Mouse (Mus musculus): ENCODE results near the gene Gm11562. TPM values are rescaled to one million over a fixed set of nuclear protein-coding genes. Genes with fewer than 3 reads are reported as not detected.
"Not testable (repeated sequence)": the region's sequence is repeated elsewhere in the genome, so short reads cannot be mapped to it uniquely, and the experiment has no call there.

The Gm11562 gene
- polyA plus RNA-seq, 1 experiment from 2014 or later, result not detected

DNA sequence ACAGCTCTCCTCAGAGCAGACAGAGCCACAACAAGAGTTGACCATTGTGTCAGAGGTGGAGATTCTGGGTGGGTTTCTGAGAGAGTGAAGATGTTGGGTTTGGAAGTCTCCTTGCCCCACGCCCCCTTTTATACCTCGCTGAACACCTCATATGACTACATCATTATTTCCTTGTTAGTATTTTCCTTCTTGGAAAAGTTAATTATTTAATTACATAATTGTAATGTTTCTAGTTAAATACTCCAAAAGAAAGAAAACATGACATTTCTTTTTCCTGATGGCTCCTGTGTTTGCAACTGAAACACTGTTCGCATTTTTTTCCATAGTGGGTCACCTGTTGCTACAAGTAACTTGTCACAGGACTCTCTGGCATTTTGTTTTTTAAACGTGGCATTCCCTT, 7.9 kb upstream of the Gm11562 start, which contains the start of gene Krtap4-1:
Krtap4-1 (minus strand) TSS at position 101 of the 400 bp plus-strand sequence.
- Histone ChIP-seq H3K79me2 (ENCODE audit: inconsistent target) (no peaks in the 10 kb centered on the region), H3K27ac (no peak within 1 kb of the TSS), H3K36me3 (ENCODE audit: inconsistent target) (no peaks in the 10 kb centered on the region), H3K4me3 (ENCODE audit: inconsistent target) (no peak within 1 kb of the TSS)
- WGBS (ENCODE audit: missing documents), result 78% methylated on average over 4 of the region's 4 CpGs

DNA sequence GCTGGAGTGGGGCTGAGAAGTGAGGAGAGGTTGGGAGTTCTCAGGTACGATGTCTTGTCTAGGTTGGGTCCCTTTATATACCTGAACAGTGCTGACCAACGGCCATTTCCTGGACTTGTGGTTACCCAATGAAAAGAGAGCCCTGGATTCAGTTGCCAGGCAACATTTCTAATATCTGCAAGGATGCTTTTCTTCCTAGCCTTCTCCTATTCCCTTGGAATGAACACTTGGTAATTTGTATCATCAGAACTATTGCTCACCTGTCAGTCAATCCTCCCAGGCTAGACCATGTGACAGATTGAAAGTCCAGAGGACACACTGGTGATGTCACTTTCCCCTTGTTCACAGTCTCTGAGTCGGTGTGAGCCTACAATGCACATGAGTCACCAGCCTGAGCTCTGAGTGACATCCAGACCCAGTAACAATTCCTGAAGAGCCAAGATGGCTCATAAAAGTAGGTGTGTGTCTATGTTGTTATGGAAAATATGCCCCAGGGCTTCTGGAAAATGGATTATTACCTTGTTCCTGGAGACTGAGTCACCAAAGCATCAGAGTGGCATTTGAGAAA, 5.4 kb downstream of the Gm11562 start, which contains the start of gene Krtap2-4:
Krtap2-4 (minus strand) TSS at position 51 of the 568 bp plus-strand sequence.
- WGBS (ENCODE audit: missing documents), result 70% methylated on average over 3 of the region's 3 CpGs
- no peaks in the 10 kb centered on the region for H3K79me2 ChIP-seq (ENCODE audit: inconsistent target)
- no peak within 1 kb of the TSS for H3K4me3 ChIP-seq (ENCODE audit: inconsistent target)
- no peak within 1 kb of the TSS for H3K27ac ChIP-seq
- H3K36me3 ChIP-seq (ENCODE audit: inconsistent target), result no peaks in the 10 kb centered on the region

DNA sequence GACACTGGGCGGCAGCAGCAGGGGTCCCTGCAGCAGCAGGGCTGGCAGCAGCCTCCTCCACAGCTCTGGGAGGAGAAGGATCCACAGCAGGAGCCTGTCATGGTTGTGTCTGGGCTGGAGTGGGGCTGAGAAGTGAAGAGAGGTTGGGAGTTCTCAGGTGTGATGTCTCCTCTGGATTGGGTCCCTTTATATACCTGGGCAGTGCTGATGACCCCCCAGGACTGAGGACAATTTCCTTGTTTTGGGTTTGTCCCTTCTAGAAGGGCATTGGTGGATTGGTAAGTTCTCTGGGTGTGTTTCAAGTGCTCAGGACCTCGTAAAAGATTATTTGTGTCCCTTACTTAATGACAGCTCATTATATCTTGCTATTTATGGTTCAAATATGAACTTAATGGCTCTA, 10.1 kb downstream of the Gm11562 start, which contains the start of gene Gm11937:
Gm11937 (minus strand) TSS at position 101 of the 400 bp plus-strand sequence.
- not testable (repeated sequence) for H3K36me3 ChIP-seq (ENCODE audit: inconsistent target); H3K4me3 ChIP-seq (ENCODE audit: inconsistent target); H3K79me2 ChIP-seq (ENCODE audit: inconsistent target); H3K27ac ChIP-seq
- WGBS (ENCODE audit: missing documents), result 73% methylated on average over 1 of the region's 2 CpGs

DNA sequence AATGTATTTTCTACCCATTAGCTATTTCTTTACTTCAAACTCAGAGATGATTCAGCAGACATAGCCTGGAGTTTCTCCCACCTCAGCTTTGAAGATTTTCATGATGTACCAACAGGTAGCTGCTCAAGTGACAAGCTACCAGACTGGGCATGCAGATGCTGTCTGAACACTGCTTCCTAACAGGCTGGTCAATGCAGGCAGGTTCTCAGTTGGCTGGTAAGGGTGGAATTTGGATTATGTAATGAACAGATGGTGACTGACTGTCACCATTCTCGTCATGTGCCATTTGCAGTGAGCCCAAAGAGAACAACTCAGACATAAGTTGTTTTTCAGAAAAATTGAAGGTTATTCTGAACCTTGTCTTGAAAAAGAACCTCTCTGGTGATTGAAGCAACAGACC, 11.1 kb downstream of the Gm11562 start:
- Histone ChIP-seq H3K27ac (no peak overlapping the region), H3K79me2 (ENCODE audit: inconsistent target) (no peaks in the 10 kb centered on the region), H3K36me3 (ENCODE audit: inconsistent target) (no peaks in the 10 kb centered on the region), H3K4me3 (ENCODE audit: inconsistent target) (no peak overlapping the region)
- 83% methylated on average over 1 of the region's 1 CpGs for WGBS (ENCODE audit: missing documents)

DNA sequence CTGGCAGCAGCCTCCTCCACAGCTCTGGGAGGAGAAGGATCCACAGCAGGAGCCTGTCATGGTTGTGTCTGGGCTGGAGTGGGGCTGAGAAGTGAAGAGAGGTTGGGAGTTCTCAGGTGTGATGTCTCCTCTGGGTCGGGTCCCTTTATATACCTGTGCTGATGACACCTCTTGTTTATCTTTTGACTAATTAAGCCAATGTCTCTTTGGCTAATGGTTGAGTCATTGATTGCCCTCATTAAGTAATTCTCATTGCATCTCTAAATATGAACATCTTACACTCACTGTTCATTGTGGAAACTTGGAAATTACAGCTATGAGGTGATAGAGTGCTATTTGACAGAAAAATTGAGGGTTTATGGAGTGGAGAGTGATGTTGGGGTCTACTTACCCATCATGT, 17.0 kb downstream of the Gm11562 start, which contains the start of gene Gm11938:
Gm11938 (minus strand) TSS at position 101 of the 400 bp plus-strand sequence.
- not testable (repeated sequence) for H3K79me2 ChIP-seq (ENCODE audit: inconsistent target); H3K36me3 ChIP-seq (ENCODE audit: inconsistent target); H3K4me3 ChIP-seq (ENCODE audit: inconsistent target); H3K27ac ChIP-seq
- WGBS (ENCODE audit: missing documents), result 58% methylated on average over 1 of the region's 1 CpGs

DNA sequence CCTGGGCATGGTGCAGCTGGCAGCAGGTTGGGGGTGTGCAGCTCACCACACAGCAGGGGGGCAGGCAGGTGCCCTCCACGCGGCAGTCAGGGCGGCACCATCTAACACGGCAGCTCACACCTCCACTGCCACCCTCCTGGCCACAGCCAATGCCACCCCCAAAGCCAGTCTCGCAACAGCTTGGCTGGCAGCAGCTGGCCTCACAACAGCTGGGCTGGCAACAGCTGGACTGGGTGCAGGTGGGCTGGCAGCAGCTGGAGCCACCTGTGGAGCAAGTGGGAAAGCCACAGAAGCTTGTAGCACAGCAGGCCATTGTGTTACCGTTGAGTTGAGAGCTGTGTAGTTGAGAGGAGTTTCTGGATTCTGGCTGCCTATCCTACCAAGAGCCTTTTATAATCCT, 22.5 kb downstream of the Gm11562 start, which contains the start of gene Krtap9-3:
Krtap9-3 (minus strand) TSS at position 364 of the 400 bp plus-strand sequence.
- not testable (repeated sequence) for H3K4me3 ChIP-seq (ENCODE audit: inconsistent target); H3K36me3 ChIP-seq (ENCODE audit: inconsistent target); H3K27ac ChIP-seq; H3K79me2 ChIP-seq (ENCODE audit: inconsistent target)
- WGBS (ENCODE audit: missing documents), result 73% methylated on average over 2 of the region's 6 CpGs

DNA sequence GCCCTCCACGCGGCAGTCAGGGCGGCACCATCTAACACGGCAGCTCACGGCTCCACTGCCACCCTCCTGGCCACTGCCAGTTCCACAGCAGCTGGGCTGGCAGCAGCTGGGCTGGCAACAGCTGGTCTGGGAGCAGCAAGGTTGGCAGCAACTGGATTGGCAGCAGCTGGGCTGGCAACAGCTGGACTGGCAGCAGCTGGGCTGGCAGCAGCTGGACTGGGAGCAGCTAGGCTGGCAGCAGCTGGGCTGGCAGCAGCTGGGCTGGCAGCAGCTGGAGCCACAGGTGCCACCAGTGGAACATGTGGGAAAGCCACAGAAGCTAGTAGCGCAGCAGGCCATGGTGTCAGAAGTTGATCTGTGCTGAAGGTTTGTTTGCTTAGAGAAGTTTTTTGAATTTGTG, 29.3 kb downstream of the Gm11562 start, which contains the start of gene Krtap1-3:
Krtap1-3 (minus strand) TSS at position 359 of the 400 bp plus-strand sequence.
- no peak within 1 kb of the TSS for H3K4me3 ChIP-seq (ENCODE audit: inconsistent target)
- WGBS (ENCODE audit: missing documents), result 91% methylated on average over 6 of the region's 6 CpGs
- H3K27ac ChIP-seq, result no peak within 1 kb of the TSS
- H3K36me3 ChIP-seq (ENCODE audit: inconsistent target), result no peaks in the 10 kb centered on the region
- no peaks in the 10 kb centered on the region for H3K79me2 ChIP-seq (ENCODE audit: inconsistent target)

DNA sequence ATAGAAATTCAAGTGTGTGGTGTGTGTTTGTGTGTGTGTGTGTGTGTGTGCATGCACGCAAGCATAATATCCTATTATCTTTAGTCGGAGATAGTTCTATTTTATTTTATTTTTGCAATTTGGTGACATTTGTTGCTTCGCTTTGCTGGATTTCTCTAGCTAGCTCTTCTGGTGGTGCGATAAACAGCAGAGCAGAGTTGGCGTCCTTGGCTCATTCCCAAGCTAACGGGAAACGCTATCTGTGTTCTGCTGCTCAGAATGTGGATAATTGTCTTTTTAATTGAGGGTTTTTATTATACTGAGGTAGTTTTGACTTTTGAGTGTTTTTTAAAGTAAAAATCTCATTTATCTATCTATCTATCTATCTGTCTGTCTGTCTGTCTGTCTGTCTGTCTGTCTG, 35.1 kb downstream of the Gm11562 start:
- H3K79me2 ChIP-seq (ENCODE audit: inconsistent target), result no peaks in the 10 kb centered on the region
- H3K4me3 ChIP-seq (ENCODE audit: inconsistent target), result no peak overlapping the region
- H3K27ac ChIP-seq, result no peak overlapping the region
- H3K36me3 ChIP-seq (ENCODE audit: inconsistent target), result no peaks in the 10 kb centered on the region
- 94% methylated on average over 7 of the region's 7 CpGs for WGBS (ENCODE audit: missing documents)

DNA sequence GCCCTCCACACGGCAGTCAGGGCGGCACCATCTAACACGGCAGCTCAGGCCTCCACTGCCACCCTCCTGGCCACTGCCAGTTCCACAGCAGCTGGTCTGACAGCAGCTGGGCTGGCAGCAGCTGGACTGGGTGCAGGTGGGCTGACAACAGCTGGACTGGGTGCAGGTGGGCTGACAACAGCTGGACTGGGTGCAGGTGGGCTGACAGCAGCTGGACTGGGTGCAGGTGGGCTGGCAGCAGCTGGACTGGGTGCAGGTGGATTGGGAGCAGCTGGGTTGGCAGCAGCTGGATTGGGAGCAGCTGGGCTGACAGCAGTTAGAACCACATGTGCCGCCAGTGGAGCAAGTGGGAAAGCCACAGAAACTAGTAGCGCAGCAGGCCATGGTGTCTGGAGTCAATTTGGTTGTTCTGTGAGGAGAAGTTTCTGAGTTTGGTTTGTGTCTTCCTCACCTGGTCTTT, 37.0 kb downstream of the Gm11562 start, which contains the start of gene Krtap1-4:
Krtap1-4 (minus strand) TSS at position 410 of the 460 bp plus-strand sequence.
- no peak within 1 kb of the TSS for H3K4me3 ChIP-seq (ENCODE audit: inconsistent target)
- WGBS (ENCODE audit: missing documents), result 86% methylated on average over 5 of the region's 5 CpGs
- no peaks in the 10 kb centered on the region for H3K79me2 ChIP-seq (ENCODE audit: inconsistent target)
- H3K36me3 ChIP-seq (ENCODE audit: inconsistent target), result no peaks in the 10 kb centered on the region
- H3K27ac ChIP-seq, result no peak within 1 kb of the TSS

DNA sequence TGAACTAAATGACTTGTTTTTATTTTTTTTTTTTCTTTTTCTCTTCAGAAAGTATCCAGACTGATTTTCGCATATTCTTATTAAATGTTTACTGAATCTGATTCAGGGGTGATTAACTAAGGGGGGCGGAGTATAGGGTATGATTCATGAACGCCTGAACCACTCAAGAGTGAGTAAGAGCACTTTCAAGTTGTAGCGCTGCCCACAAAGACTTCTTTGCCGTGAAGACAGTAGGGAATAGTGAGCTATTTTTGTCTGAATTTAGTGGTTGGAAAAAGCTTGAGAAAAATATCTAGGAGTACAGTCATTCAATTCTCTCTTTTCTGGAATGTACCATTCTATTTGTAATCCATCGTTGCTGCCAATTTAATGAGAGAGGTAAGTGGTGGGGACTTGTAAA, 38.7 kb downstream of the Gm11562 start:
- Histone ChIP-seq H3K4me3 (ENCODE audit: inconsistent target) (no peak overlapping the region), H3K79me2 (ENCODE audit: inconsistent target) (no peaks in the 10 kb centered on the region)
- 90% methylated on average over 5 of the region's 6 CpGs for WGBS (ENCODE audit: missing documents)

DNA sequence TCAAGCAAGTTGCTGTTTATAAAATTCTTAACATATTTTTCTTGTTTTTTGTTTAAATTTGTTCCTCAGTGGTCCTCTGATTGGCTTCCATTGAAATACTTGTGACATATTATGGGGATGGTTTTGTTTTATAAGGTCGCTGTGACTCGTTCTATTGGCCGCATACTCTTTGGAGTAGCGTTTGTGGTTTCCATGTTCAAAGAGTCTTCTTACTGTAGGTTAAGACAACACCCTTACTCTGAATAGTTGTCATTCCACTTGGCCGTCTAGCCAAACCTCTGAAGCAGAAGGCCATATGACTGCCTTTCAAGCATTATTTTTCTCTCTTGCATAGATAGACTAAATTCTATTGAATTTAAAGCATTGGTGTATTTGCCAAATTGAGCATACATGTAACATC, 39.2 kb downstream of the Gm11562 start:
- 89% methylated on average over 5 of the region's 5 CpGs for WGBS (ENCODE audit: missing documents)
- no peak overlapping the region for H3K4me3 ChIP-seq (ENCODE audit: inconsistent target)
- no peaks in the 10 kb centered on the region for H3K79me2 ChIP-seq (ENCODE audit: inconsistent target)
- H3K27ac ChIP-seq, result no peak overlapping the region
- H3K36me3 ChIP-seq (ENCODE audit: inconsistent target), result no peaks in the 10 kb centered on the region

More for the DNA sequence above, 38.7 kb downstream of the Gm11562 start:
- Histone ChIP-seq H3K36me3 (ENCODE audit: inconsistent target) (no peaks in the 10 kb centered on the region), H3K27ac (no peak overlapping the region)

DNA sequence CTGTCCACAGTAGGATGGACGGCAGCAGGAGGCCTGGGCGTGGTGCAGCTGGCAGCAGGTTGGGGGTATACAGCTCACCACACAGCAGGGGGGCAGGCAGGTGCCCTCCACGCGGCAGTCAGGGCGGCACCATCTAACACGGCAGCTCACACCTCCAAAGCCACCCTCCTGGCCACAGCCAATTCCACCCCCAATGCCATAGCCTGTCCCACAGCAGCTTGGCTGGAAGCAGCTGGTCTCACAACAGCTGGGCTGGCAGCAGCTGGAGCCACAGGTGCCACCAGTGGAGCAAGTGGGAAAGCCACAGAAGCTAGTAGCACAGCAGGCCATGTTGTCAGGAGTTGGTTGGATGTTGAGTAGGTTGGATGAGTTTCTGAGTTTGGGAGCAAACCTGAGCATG, 39.6 kb downstream of the Gm11562 start, which contains the start of gene Krtap1-5:
Krtap1-5 (minus strand) TSS at position 381 of the 400 bp plus-strand sequence.
- Histone ChIP-seq H3K4me3 (ENCODE audit: inconsistent target) (no peak within 1 kb of the TSS), H3K36me3 (ENCODE audit: inconsistent target) (no peaks in the 10 kb centered on the region), H3K27ac (no peak within 1 kb of the TSS), H3K79me2 (ENCODE audit: inconsistent target) (no peaks in the 10 kb centered on the region)
- 84% methylated on average over 6 of the region's 6 CpGs for WGBS (ENCODE audit: missing documents)

DNA sequence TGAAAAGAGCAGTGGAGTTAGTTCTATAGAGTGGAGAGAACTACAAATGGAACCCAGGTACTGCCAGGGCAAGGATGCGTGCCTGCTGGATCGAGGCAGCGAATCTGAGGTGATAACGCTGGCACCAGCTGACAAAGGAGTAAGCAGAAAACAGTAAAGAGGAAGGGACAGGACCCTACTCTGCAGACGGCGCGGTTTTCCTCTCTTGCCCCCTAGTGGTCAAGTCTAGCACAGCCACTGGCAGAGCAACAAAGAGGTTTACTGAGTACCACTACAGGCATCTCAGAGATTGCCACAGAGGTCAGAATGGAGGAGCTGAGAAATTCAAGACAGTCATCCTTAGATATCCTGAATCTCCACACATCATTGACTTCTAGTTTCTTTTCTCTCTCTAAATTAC, 46.1 kb downstream of the Gm11562 start:
- H3K27ac ChIP-seq, result no peak overlapping the region
- H3K4me3 ChIP-seq (ENCODE audit: inconsistent target), result no peak overlapping the region
- WGBS (ENCODE audit: missing documents), result 2% methylated on average over 7 of the region's 7 CpGs
- H3K79me2 ChIP-seq (ENCODE audit: inconsistent target), result no peaks in the 10 kb centered on the region
- H3K36me3 ChIP-seq (ENCODE audit: inconsistent target), result no peaks in the 10 kb centered on the region

DNA sequence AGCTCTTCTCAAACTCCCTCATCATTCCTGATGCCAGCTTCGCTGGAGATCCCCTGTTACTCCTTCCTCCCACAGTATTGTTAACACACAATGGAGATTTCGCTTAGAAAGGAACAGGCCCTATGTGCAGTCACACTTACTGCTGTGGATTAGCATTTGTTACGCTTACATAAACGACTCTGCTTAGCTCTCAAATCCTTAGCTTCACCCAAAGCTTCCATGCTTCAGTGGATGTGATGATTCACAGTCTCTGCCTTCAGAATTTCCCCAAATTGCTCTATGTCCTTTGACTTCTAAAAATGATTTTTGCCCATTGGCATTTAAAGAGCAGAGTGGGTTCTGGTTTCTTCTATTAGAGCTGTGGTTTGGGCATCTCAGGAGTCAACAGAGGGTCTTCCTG, 47.1 kb downstream of the Gm11562 start:
- Histone ChIP-seq H3K4me3 (ENCODE audit: inconsistent target) (no peak overlapping the region), H3K36me3 (ENCODE audit: inconsistent target) (no peaks in the 10 kb centered on the region), H3K79me2 (ENCODE audit: inconsistent target) (no peaks in the 10 kb centered on the region), H3K27ac (no peak overlapping the region)
- WGBS (ENCODE audit: missing documents), result 73% methylated on average over 4 of the region's 4 CpGs
